Mouse (Mus musculus): Measurements from ENCODE around the gene Spats2.

DNA sequence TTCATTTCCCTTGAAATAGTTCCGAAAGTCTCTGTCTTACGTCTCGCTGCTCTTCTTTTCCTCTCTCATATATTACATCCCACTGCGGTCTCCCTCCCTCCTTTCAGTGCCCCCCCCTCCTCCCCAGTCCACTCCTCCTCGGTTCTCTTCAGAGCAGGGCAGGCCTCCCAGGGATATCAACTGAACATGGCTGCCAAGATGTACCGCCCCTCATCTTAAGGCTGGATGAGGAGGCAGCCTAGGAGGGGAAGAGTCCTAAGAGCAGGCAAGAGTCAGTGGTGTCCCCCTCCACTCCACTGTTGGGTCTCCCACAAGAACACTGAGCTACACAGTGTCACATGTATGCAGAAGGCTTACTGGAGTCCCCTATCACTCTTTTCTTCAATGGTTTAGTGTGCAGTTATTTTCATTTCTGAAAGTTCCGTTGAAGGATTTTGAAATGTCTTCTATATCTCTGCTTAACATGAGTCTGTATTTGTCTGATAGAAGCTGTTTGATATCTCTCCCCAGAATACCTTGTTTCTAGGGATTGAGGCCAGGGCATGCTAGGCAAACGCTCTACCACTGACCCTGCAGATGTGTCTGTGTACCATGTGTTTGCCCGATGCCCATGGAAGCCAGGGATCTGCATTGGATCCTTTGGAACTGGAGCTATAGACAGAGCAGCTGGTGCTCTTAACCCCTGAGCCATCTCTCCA lies 58.6 kb downstream of the Spats2 start:
- TF ChIP-seq GATA1 (IDR thresholded peaks at IDR 0.05; ENCODE audit: low read length) (no peak), TAL1 (IDR thresholded peaks at IDR 0.05; ENCODE audit: low read length) (no peak)

Data from erythroblast, embryonic 14.5 days (primary cell).